Mouse (Mus musculus): Measurements from ENCODE around the gene Dynll1.
A peak's percentile ranks its signal among the peaks of the same experiment; 100 is the strongest.
"Not testable (repeated sequence)": the region's sequence is repeated elsewhere in the genome, so short reads cannot be mapped to it uniquely, and the experiment has no call there.

Gene Dynll1

DNA sequence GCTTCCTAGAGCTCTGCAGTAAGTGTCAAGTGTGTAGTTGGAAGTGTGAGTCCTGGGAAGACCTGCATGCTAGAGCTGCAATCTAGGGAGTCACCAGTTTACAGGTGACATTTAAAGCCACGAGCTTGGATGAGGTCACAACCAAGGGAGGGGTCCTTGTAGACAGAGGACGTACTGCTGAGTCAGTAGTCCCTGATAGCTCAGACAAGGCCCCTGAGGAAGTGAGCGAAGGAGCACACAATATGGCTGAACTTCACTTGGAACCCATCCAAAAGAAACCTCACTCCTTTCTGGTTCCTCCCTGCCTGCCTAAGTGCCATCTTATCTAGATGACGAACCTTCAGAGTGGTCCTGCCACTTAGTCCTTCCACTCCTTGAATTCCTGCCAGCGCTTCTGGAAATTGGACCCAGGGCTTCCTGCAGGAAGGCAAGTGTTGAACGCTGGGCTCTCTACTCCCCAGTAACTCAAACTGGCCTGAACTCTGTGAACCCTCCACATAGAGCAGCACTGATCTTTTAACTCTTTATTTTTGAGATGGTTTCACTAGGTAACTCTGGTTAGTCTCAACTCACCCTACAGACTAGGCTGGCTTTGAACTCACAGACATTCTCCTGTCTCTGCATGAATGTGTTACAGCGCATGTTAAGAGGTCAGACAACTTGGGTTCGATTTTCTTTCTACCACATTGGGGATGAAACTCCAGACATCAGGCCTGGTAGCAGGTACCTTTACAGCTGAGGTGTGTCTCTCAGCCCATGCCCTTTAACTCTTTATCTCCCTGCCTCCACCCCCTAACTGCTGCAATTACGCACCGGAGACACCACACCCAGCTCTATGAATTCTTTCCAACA lies 12.2 kb upstream of the Dynll1 start:
- no peak for DNase-seq (ENCODE audit: low read depth in 2 of 2, low spot score in 2 of 2)

DNA sequence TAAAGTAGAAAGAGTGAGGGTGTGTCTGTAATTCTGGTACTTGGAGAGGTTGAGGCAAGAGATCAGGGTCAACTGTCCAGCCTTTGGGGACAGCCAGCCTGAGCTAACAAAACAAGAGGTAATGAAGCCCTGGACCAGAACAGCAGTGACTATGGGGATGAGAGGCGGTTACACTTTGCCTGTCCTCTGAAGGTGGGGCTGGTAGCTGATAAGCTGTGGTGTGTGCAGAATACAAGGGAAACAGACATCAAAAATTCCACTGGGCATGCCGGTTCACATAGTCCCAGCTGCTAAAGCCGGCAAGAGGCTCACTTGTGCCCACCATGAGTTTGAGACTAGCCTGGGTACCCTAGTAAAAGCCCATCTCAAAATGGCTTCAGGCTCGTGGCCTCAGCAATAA lies 11.6 kb upstream of the Dynll1 start:
- no peak for DNase-seq (ENCODE audit: low read depth in 2 of 2, low spot score in 2 of 2)

DNA sequence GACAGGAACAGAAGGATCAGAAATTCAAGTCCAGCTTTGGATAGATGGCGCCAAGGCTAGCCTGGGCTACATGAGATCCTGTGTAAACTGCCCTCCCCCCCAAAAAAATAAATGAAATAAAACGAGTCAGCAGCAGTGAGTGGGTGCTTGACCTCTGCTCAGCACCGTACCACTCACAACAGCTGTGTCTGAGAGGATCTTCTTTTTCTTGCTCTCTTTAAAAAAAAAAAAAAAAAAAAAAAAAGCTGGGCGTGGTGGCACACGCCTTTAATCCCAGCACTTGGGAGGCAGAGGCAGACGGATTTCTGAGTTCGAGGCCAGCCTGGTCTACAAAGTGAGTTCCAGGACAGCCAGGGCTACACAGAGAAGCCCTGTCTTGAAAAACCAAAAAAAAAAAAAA lies 1.4 kb upstream of the Dynll1 start:
- DNase-seq (ENCODE audit: low read depth in 2 of 2, low spot score in 2 of 2) = not testable (repeated sequence)

DNA sequence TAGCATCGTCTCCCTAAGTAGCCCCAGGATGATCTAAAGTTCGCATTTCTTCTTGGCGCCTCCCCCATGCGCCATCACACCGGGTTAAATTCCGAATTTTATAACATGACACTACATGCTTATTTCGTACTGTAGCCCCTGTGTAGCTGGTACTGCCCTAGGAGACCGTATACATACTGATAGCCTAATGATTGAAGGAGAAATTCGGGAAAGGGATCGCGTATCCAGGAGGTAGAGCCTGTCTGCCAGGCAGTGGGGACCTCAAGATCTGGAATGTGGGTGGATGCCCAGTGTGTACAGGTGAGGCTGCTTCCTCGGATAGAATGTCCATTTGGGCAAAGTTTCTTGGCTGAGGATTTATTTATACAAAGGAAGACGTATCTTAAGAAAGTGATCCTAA lies 816 bp upstream of the Dynll1 start:
- DNase-seq (ENCODE audit: low read depth in 2 of 2, low spot score in 2 of 2) = no peak

DNA sequence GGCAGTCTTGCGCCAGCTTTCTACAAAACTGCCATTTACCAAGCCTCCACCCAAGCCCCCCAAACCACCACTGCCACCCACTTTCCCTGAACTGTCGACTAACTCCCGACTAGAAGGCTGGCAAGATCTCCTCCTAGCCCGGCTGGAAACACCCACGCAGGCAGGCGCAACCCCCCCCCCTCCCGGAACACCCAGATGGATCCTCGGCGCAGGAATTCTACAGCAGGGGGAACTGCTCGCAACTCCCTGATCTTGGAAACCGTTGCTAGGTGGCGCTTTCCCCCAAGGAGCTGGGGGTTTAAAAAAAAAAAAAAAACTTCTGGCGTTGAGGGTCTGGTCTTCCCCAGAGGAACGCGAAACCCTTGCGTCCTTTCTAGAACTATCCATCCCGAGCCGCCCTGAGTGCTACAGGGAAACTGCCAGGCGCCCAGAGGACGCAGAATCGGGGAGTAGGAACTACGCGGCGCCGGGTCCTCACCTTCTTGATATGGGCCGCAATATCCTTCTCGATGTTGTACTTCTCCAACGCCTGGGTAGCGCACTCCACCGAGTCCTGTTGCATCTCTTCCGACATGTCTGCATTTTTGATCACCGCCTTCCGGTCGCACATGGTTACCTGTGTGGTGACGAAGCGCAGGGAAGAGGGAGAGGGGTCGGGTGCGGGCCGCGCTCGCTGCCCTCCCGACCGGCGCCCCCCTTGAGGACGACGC lies 609 bp downstream of the Dynll1 start:
- DNase-seq (ENCODE audit: low read depth in 2 of 2, low spot score in 2 of 2) = peak in 1 of 2 experiments; percentile 58

DNA sequence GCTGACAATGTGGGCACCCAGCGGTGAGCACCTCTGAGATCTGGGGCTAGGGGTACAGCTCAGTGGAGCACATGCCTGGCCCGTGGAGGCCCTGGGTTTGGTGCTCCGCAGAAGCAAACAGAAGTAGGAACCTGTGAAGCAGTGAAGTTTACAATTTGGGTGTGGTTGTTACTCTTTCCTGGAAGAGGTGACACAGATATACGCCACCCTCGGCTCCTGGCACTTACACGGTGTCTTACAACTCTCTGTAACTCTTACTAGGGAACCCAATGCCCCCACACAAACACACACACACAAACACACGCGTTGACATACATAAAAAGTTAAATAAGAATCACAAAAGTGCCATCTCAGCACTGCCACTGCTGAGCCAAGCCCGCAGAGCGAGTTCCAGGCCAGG lies 4.5 kb downstream of the Dynll1 start:
- no peak for DNase-seq (ENCODE audit: low read depth in 2 of 2, low spot score in 2 of 2)

DNA sequence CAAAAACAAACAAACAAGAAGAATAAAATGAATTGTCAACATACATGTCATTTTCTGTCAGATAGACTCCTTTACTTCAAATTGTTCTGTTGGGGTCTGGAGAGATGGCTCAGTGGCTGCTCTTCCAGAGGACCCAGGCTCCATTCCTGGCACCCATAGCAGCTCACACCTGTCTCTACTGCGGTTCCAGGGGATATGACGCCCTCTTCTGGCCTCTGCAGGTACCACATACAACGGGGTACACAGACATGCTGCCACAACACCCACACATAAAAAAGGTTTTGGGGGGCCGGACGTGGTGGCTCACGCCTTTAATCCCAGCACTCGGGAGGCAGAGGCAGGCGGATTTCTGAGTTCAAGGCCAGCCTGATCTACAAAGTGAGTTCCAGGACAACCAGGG lies 6.6 kb downstream of the Dynll1 start:
- no peak for DNase-seq (ENCODE audit: low read depth in 2 of 2, low spot score in 2 of 2)

DNA sequence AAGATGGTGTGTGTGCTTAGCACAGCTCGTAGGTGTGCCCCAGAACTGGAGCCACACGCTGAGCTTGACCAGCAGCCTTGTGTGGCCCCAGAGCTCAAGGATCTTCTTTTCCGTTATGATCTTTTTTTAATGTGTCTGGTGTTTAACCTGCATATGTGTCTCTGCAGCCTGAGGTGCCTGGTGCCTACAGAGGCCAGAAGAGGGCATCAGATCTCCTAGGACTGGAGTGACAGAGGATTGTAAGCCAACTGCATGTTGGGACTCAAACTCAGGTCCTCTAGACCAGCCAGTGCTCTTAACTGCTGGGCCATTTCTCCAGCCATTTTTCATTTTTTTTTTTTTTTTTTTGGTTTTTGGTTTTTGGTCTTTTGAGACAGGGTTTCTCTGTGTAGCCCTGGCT lies 16.1 kb downstream of the Dynll1 start:
- no peak for DNase-seq (ENCODE audit: low read depth in 2 of 2, low spot score in 2 of 2)

- no peak for DNase-seq (ENCODE audit: low read depth in 2 of 2, low spot score in 2 of 2)
Observed at GRCm38 (mm10) chr5:115280050-115280687, 20.6 kb downstream of the Dynll1 start.

GRCm38 (mm10) chr5:115279226-115280049 lies 21.4 kb downstream of the Dynll1 start, which contains the start of gene Coq5:
Gene Coq5 (plus strand): TSS chr5:115279666.
- peak; percentile 71 to 79 for DNase-seq (ENCODE audit: low read depth in 2 of 2, low spot score in 2 of 2)

- DNase-seq (ENCODE audit: low read depth in 2 of 2, low spot score in 2 of 2) = no peak
Observed at GRCm38 (mm10) chr5:115278785-115279184, 22.0 kb downstream of the Dynll1 start.

GRCm38 (mm10) chr5:115278053-115278452 lies 22.7 kb downstream of the Dynll1 start:
- DNase-seq (ENCODE audit: low read depth in 2 of 2, low spot score in 2 of 2) = no peak

DNA sequence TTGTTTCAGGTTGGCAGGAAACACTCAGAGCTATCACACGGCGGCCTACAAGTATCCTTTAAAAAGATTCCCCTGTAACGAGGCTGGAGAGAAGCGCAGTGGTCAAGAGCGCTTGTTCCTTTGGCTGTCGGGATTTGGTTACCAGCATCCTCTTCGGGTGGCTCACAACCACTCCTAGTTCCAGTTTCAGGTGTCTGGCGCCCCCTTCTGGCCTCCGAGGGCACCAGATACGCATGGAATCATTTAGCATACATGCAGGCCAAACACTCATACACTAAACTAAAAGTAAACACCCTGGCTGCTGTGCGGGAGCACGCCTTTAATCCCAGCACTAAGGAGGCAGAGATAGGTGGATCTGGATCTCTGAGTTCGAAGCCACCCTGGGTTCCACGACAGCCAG lies 24.8 kb downstream of the Dynll1 start:
- DNase-seq (ENCODE audit: low read depth in 2 of 2, low spot score in 2 of 2) = peak in 1 of 2 experiments; percentile 39

GRCm38 (mm10) chr5:115274771-115275170 lies 26.0 kb downstream of the Dynll1 start:
- DNase-seq (ENCODE audit: low read depth in 2 of 2, low spot score in 2 of 2) = no peak

GRCm38 (mm10) chr5:115274353-115274752 lies 26.4 kb downstream of the Dynll1 start:
- no peak for DNase-seq (ENCODE audit: low read depth in 2 of 2, low spot score in 2 of 2)

DNA sequence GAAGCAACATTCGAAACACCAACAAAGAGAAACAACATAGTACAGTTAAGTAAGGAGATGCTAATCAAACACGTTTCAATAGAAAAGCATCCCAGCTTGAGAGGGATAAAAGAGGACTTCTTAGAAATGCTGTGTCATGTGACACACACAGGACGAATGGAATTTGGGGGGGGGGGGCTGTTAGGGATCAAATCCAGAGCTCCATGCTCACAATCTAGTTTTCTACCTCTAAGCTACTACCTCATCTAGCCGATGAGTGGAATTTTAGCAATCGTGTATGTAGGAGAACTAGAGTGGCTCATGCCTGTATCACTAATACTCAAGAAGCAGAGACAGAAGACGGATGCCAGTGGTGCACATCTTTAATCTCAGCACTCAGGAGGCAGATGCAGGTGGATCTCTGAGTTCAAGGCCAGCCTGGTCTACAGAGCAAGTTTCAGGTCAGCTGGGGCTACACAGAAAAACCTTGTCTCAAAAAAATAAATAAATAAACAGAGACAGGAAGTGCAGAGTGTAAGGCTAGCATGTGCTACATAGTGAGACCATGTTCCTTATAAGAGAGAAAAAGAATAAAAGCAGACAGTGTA lies 27.2 kb downstream of the Dynll1 start:
- DNase-seq (ENCODE audit: low read depth in 2 of 2, low spot score in 2 of 2) = no peak

GRCm38 (mm10) chr5:115272812-115273548 lies 27.8 kb downstream of the Dynll1 start, which contains the start of gene Rnf10:
Gene Rnf10 (minus strand): TSS chr5:115272898.
- DNase-seq (ENCODE audit: low read depth in 2 of 2, low spot score in 2 of 2) = peak; percentile 95 to 99

- DNase-seq (ENCODE audit: low read depth in 2 of 2, low spot score in 2 of 2) = peak; percentile 26 to 28
Observed at GRCm38 (mm10) chr5:115271931-115272811, 28.6 kb downstream of the Dynll1 start.

GRCm38 (mm10) chr5:115269969-115270368 lies 30.8 kb downstream of the Dynll1 start:
- no peak for DNase-seq (ENCODE audit: low read depth in 2 of 2, low spot score in 2 of 2)
